Mouse (Mus musculus) layer of hippocampus, adult 8-10 months (tissue): ENCODE data around the gene Zdhhc4. TPM values are rescaled to one million over a fixed set of nuclear protein-coding genes. Genes with fewer than 3 reads are reported as not detected.
A peak's percentile ranks its signal among the peaks of the same experiment; 100 is the strongest.

ENCODE experiments used
- DNase-seq, 2 experiments: peaks; one replicate each; pipeline ENCODE4 v3.0.0; 2022; ENCODE audit warnings: low spot score in 2 of 2
- total RNA-seq, 4 experiments: library from RNA; stranded (reverse); gene quantifications; 2 replicates each; pipeline ENCODE4 v1.2.4; 2022

The Zdhhc4 gene
- total RNA-seq, 4 experiments from 2014 or later = 50.4 to 57.0 (median 54.1) TPM

DNA sequence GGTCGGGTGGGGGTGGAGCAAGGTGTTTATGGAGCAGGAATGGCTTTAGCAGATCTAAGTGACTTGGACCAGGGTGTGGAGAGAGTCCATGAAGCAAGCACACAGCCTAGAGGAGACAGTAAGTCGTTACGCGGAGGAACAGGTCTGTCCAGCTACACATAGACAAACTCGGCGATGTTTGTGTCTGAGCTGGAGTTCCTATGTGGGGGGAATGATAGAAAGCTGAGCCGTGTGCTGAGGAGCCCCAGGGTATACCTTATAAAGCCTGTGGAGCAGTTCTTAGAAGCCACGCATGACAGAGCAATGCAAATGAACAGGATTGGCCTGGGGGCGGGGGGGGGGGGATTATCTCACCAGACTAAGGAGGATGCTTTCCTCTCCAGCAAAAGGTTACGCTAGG is 49.8 kb downstream of the Zdhhc4 start:
- DNase-seq = no peak

DNA sequence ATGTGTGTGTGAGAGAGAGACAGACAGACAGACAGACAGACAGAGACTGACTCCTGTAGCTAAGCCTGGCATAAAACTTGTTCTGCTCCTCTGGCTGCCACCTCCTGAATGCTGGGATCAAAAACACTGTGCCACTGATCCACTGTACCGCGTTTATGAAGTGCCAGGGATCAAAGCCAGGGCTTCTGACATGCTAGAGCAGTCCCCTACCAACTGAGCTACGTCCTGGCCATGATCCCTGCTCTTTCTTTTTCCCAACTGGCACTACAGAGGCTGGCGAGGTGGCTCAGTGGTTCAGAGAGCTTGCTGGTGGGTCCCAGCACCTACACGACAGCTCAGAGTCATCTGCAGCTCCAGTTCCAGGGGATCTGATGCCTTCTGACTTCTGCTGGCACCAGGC is 53.3 kb downstream of the Zdhhc4 start:
- no peak for DNase-seq

DNA sequence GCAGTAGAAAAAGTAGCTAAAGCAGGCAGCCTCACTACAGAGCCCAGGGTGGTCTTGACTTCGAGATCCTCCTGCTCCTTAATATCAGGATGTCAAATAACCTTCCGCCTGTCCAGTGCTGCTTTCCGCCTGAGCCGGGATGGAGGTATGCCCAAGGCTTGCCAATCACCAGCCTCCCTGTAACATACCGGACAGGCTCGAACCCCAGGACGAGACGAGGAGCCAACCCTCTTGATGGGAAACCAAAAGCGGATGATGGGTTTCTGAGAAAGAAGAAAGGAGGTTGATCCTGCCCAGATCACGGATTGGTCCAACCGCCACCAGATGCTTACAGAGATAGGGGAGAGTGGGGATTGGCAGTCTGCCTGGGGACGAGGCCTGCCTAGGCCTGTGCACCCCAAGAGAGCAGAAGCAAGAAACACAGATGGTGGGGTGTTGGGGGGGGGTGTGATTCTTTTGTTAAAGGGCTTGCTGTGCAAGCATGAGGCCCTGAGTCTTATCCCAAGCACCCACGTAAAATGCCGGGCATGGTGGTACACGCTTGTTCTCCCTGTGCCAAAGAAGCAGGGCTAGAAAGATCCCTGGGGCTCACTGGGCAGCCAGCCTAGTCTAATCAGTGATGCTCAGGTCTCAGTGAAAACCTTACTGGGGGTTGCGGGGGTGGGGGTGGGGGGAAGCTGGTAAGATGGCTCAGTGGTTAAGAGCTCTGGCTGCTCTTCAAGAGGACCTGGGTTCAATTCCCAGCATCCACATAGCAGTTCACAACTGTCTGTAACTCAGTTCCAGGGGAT is 56.3 kb downstream of the Zdhhc4 start:
- DNase-seq = no peak

DNA sequence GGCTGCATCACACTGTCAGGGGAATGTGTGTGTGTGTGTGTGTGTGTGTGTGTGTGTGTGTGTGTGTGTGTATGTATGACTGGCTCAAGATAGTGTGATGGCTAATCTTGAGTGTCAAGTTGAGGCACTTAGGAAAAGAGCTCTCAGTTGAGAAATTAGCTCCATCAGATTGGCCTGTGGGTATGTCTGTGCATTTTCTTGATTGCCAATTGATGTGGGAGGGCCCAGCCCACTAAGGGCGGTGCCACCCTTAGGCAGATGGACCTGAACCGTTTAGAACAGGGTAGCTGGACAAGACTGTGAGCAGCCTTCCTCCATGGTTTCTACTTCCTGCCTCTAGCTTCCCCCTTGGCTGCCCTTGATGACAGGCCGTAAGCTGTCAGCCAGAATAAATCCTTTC is 56.9 kb downstream of the Zdhhc4 start:
- no peak for DNase-seq

DNA sequence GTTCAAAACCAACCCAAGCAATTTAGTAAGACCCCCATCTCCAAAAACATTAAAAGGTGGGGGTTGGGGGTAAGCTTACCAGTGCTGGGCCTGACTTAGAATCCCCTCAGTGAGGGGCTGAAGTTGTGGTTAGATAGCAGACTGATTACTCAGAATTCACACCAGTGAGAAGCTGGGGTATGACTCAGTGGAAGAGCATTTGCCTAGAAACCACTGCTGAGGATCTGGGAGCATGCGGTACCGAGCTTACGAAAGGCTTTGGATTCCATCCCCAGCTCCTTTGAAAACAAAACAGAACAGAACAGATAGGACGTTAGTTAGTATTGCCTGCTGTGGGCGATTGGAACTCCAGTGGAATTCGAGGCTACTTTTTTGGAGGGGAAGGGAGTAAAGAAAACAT is 57.4 kb downstream of the Zdhhc4 start:
- DNase-seq = peak in 1 of 2 experiments; percentile 48

DNA sequence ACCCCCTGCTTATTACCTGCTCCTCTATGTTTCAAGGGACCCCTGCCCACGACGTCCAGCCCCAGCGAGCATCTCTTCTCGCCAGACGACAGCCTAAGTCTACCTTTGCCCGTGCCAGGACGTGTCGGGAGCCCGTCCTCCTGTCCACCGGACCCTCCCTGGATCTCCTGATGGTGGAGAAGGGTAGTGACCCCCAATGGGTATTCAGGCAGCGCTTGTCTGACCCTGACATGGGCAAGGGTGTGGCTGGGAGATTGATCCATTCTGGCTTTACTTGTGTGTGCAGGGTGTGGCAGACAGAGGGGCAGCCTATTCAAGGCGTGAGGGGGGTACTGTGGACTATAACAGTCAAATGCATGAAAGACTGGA is 58.9 kb downstream of the Zdhhc4 start:
- DNase-seq = no peak

DNA sequence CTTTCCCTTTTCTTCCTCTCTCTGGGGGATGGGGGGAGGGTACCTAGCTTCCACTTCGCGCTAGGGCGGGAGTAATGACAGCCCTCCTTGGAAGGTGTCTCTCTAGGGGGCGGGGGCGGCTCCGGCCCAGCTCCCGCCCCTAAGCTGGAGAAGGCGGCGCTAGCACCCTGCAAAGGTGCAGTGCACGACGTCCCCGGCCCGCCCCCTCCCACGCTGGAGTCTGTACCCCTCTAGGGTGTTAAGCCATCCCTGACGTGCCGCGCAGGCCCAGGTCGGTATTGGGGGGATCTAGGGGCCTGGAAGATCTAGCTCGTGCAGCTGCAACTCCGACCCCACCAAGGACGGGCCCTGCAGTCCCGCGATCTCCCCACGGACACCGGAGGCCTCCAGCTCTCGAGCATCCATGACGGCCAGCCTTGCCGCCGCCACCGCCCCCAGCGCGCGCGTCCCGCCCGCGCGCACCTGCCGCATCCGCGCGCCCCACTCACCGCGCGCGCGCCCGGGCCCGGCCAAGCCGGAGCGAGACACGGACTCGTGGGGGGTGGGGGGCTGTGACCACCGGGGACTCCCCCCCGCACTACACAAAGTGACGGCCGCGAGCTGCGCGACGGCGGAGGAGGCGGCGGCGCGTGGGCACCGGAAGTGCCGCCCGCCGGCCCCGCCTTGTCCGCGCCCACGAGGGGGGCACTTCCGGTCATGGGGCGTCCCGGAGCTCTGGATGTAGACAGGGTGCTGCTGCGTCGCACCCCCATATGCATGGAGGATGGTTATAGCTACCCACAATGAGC is 59.5 kb downstream of the Zdhhc4 start, which contains the start of gene Zfp316:
TSS of gene Zfp316 (minus strand) at position 660 of the 788 bp plus-strand sequence.
- peak; percentile 48 to 62 for DNase-seq

DNA sequence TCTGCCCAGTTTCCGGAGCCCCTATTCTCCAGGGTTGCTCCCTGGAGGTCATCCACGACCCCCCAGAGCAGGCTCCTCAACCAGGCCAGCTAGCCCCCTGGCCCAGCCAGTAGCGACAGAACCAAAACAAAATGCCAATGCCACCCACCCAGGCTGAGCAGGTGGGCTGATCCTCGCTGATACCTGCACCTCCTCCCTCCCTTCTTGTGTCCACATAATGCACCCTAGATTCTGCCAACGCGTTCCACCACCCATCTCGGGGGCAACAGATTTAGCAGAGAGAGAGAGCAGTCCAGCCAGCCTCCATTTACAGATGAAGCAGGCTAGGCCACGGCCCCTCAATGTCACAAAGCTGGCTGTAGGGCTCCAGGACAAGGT is 60.1 kb downstream of the Zdhhc4 start:
- no peak for DNase-seq

DNA sequence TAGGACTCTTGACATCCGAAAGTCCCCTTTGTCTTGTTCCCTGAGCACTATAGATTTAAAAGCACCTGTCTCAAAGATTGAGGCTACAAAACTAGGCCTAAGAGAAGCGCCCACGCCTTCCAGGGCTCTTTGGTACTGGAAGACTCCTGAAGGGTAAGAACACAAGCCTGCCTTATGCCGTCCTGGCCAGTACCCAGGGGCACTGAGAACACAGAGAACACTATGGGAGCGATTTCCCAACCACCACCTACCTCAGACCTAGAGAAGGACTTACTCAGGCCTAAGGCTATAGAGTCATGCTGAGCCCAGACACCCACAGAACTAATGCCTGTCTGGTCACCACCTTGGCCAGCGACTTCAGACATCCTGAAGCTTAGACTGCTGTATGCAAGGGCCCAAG is 62.3 kb downstream of the Zdhhc4 start:
- no peak for DNase-seq

Other genes starting within 250 kb of the Zdhhc4 start
- 10 to 100 TPM; 44.7 to 51.3 (median 47.7) TPM for gene Rnf216, start 216.3 kb downstream of the Zdhhc4 start, total RNA-seq
- gene Olfr718-ps1, start 181.7 kb downstream of the Zdhhc4 start, total RNA-seq = under 1 TPM; 0.09 to 0.29 (median 0.16) TPM
- 10 to 100 TPM; 12.4 to 15.1 (median 13.8) TPM for gene Rbak, start 148.5 kb downstream of the Zdhhc4 start, total RNA-seq
- gene Spdye4b, start 148.2 kb downstream of the Zdhhc4 start, total RNA-seq = not detected
- not detected for gene Spdye4a, start 102.4 kb downstream of the Zdhhc4 start, total RNA-seq
- gene Zfp12, start 94.1 kb downstream of the Zdhhc4 start, total RNA-seq = 10 to 100 TPM; 27.6 to 38.7 (median 35.6) TPM
- 10 to 100 TPM; 20.6 to 24.1 (median 23.1) TPM for gene Zfp316, start 59.2 kb downstream of the Zdhhc4 start, total RNA-seq
- 1 to 10 TPM; 4.1 to 5.5 (median 4.4) TPM for gene Zfp853, start 35.6 kb downstream of the Zdhhc4 start, total RNA-seq
- gene E130309D02Rik, start 13.9 kb downstream of the Zdhhc4 start, total RNA-seq = 10 to 100 TPM; 22.7 to 25.8 (median 24.1) TPM
- 1 to 10 TPM in 3 of 4 experiments, under 1 TPM in 1; 0.99 to 1.7 (median 1.5) TPM for gene Grid2ip, start 28.1 kb upstream of the Zdhhc4 start, total RNA-seq
- 10 to 100 TPM; 33.8 to 39.8 (median 37.0) TPM for gene Kdelr2, start 74.6 kb upstream of the Zdhhc4 start, total RNA-seq
- 10 to 100 TPM; 28.8 to 37.0 (median 33.3) TPM for gene Daglb, start 135.3 kb upstream of the Zdhhc4 start, total RNA-seq
- 100 to 1,000 TPM; 399 to 419 (median 408) TPM for gene Rac1, start 198.8 kb upstream of the Zdhhc4 start, total RNA-seq